Mouse (Mus musculus) limb, embryonic 11.5 days (tissue): ENCODE data around the gene Gm17387. TPM values are rescaled to one million over a fixed set of nuclear protein-coding genes. Genes with fewer than 3 reads are reported as not detected.

ENCODE experiments used
- ATAC-seq: fragments of 200-750 bp; cut with Nextera tagmentation; 2 replicates; pipeline ENCODE4 v1.8.0; 2017; ENCODE audit warnings: low read depth; ENCODE audit not compliant: insufficient number of reproducible peaks, low FRiP score, low TSS enrichment
- DNase-seq: peaks from one replicate; pipeline ENCODE4 v3.0.0-alpha.2; 2015; ENCODE audit warnings: low spot score
- H3K27ac ChIP-seq: fragments of 300-500 bp; sonication (generic); replicated peaks from 2 replicates; pipeline ENCODE4 v1.5.1; 2014; ENCODE audit warnings: low read depth, mild to moderate bottlenecking, low read length
- H3K27me3 ChIP-seq: fragments of 300-500 bp; sonication (generic); 2 replicates; pipeline ENCODE4 v1.6.1; 2014; ENCODE audit warnings: mild to moderate bottlenecking, low read length, mixed read lengths; ENCODE audit not compliant: control insufficient read depth, insufficient read depth
- H3K36me3 ChIP-seq: fragments of 300-500 bp; sonication (generic); 2 replicates; pipeline ENCODE4 v1.6.1; 2014; ENCODE audit warnings: mild to moderate bottlenecking, low read length, moderate library complexity, mixed read lengths; ENCODE audit not compliant: control insufficient read depth, insufficient read depth
- H3K4me1 ChIP-seq: fragments of 300-500 bp; sonication (generic); 2 replicates; pipeline ENCODE4 v1.6.1; 2014; ENCODE audit warnings: low read length, mixed read lengths; ENCODE audit not compliant: control insufficient read depth, insufficient read depth
- H3K4me2 ChIP-seq: fragments of 300-500 bp; sonication (generic); 2 replicates; pipeline ENCODE4 v1.6.1; 2014; ENCODE audit warnings: low read depth, mild to moderate bottlenecking, moderate library complexity; ENCODE audit not compliant: severe bottlenecking
- H3K4me3 ChIP-seq: fragments of 300-500 bp; sonication (generic); 2 replicates; pipeline ENCODE4 v1.5.1; 2014; ENCODE audit warnings: low read depth, low read length
- H3K9ac ChIP-seq: fragments of 300-500 bp; sonication (generic); 2 replicates; pipeline ENCODE4 v1.6.1; 2014; ENCODE audit warnings: mild to moderate bottlenecking, low read length
- H3K9me3 ChIP-seq: fragments of 300-500 bp; sonication (generic); 2 replicates; pipeline ENCODE4 v1.6.1; 2016; ENCODE audit warnings: low read length; ENCODE audit not compliant: control insufficient read depth
- WGBS: fragments of 180-500 bp; shearing (Covaris S2); extraction: QIAGEN DNeasy Blood & Tissue Kit; methylation state at CpG from one replicate; pipeline ENCODE4 v1.1.7; 2014; 5-methylcytosine and 5-hydroxymethylcytosine counted together
- polyA plus RNA-seq: library from polyadenylated mRNA; unstranded; fragments of >200 nt; fragmentation: Nextera tagmentation; extraction: Ambion mirVana; gene quantifications from 2 replicates; pipeline ENCODE4 v1.2.1, GENCODE M21; 2014

Gene Gm17387
- polyA plus RNA-seq, 1 experiment from 2014 or later: not detected

DNA sequence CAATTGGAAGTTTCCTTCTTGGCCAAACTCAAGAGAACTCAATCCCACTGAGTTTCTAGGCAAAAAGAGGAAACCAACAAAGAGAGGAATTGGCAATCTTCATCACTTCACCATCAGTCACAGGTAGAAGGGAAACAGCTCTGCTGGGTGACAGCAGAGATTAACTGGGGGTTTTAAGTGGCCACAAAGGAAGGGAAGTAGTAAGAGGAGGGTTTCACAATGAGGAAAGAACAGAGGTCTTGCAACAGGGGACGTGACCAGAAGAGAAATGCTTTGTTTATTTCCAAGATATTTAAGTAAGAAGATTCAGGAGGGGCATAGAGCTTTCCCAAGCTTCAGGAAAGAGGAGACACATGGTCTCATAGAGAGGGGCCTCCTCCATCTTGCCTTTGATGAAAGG lies 31.1 kb upstream of the Gm17387 start:
- Histone ChIP-seq H3K4me2 (no peak overlapping the region), H3K27ac (no peak overlapping the region), H3K27me3 (no peaks in the 10 kb centered on the region), H3K9me3 (no peaks in the 10 kb centered on the region), H3K4me3 (no peak overlapping the region), H3K4me1 (no peaks in the 10 kb centered on the region), H3K36me3 (no peaks in the 10 kb centered on the region), H3K9ac (no peak overlapping the region)
- ATAC-seq (no peak), DNase-seq (no peak)
- WGBS: 62% methylated on average over 1 of the region's 1 CpGs

DNA sequence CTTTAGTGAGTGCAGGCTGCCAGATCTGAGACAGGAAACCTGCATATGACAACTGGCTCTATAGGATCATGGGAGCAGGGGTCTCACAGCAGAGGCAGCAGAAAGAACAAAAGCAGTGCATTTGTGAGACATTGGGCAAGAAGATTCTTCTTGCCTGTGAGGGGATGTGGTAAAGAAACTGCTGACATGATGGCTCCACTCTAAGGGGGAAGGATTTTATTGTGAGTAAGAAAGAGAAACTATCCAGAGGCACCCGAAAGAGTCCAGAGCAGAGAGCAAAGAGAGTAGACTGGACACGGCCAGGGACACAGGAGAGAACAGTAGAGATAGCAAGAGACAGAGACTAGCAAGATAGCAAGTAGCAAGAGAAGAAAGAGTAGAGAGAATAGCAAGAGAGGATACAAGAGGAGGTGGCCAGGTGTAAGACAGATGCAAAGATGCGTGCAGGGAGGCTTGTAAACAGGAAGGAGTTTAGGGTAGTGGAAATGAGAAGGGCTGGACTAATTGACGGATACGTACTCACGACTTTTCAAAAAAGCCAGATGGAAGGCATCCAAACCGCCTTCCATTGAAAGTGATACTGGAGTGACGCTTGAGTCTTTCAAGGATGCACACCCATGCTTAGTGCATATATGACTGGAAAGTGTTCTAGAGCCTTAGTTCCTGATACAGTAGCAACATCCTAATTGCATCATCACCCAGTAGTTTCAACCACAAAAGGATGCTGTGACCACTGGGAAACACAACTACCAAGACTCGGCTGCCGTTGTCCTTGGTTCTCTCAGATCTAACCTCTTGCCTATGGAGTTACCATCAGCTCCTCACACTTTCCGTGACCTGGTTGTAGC lies 29.9 kb upstream of the Gm17387 start:
- Histone ChIP-seq H3K4me1 (no peaks in the 10 kb centered on the region), H3K9me3 (no peaks in the 10 kb centered on the region), H3K4me2 (no peak overlapping the region), H3K27ac (no peak overlapping the region), H3K36me3 (no peaks in the 10 kb centered on the region), H3K4me3 (no peak overlapping the region), H3K27me3 (no peaks in the 10 kb centered on the region), H3K9ac (no peak overlapping the region)
- ATAC-seq (no peak), DNase-seq (no peak)
- 89% methylated on average over 11 of the region's 11 CpGs for WGBS

DNA sequence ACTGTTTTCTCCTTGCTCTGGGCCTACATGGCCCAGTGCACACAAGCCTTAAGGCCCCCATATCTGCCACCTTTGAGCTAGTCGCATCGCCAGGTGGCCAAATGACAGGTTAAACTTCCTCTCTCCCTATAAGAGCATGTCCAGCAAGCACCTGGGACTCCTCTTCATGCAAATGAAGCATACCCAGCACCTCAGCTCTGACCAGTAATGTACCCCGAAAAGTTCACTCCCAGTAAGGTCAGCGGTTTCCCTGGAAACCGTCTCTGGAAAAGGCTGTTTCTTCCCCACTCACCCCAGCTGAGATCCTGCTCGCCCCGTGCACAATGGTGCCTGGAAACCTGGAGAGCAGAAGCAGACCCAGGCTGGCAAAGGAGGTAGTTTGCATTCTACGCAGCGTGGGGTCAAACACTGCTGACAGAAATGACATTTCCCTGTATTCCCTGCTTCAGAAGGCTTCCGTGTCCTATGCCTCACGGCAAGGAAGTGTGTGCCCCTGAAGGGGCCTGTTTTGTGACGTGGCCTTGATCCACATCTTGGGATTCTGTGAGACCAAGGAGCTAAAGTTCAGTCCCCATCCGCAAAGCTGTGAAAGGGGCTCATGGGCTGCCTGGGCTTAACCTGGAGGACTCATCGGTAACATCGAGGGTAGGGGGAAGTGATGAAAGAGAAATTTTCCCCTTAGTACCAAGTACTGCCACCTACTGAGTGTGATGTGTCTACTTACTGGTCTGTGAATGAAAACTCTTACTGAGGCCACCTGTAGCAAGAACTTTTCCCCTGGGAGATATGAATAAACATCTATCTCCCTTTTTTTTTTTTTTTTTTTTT lies 27.8 kb upstream of the Gm17387 start:
- Histone ChIP-seq H3K9ac (no peak overlapping the region), H3K4me2 (no peak overlapping the region), H3K4me3 (no peak overlapping the region), H3K27me3 (no peaks in the 10 kb centered on the region), H3K4me1 (no peaks in the 10 kb centered on the region), H3K36me3 (no peaks in the 10 kb centered on the region), H3K27ac (no peak overlapping the region), H3K9me3 (no peaks in the 10 kb centered on the region)
- DNase-seq (no peak), ATAC-seq (no peak)
- 77% methylated on average over 15 of the region's 15 CpGs for WGBS

DNA sequence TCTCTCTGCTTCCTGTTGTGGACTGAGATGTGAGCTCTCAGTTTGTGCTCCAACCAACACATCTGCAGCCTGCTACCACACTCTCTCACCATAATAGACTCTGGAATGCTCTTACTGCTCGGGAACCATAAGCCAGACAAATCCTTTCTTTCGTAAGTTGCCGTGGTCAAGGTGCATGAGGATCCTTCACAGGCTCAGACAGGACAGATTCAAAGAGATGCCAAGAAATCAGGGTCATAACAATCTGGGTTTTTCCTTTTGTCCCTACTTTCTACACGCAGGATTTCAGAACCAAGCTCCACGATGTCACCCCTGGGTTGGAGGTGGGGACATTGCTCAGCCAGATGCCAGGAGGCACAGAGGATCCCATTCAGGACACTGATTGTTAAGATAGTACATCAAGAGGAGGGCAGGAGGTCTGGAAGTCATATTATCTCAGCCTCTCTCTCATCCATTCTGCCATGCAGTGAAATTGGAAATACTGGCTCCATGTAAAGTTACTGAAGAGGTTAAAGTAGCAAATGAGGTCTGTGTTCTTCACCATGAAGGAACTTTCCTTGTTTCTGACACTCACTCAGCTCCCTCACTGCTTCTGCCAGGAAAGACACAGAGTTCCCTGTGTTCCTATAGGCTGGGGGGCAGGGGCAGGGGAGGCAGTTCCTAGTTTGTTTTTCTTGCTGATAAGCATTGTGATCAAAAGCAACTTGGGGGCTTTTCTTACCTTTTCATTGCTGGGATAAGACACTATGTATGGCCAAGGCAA lies 25.5 kb upstream of the Gm17387 start:
- no peak overlapping the region for H3K4me2 ChIP-seq
- H3K9ac ChIP-seq: no peak overlapping the region
- 83% methylated on average over 5 of the region's 5 CpGs for WGBS
- H3K27me3 ChIP-seq: no peaks in the 10 kb centered on the region
- no peak overlapping the region for H3K27ac ChIP-seq
- ATAC-seq (no peak), DNase-seq (no peak)
- H3K4me1 ChIP-seq: no peaks in the 10 kb centered on the region
- H3K4me3 ChIP-seq: no peak overlapping the region
- H3K9me3 ChIP-seq: no peaks in the 10 kb centered on the region
- no peaks in the 10 kb centered on the region for H3K36me3 ChIP-seq

DNA sequence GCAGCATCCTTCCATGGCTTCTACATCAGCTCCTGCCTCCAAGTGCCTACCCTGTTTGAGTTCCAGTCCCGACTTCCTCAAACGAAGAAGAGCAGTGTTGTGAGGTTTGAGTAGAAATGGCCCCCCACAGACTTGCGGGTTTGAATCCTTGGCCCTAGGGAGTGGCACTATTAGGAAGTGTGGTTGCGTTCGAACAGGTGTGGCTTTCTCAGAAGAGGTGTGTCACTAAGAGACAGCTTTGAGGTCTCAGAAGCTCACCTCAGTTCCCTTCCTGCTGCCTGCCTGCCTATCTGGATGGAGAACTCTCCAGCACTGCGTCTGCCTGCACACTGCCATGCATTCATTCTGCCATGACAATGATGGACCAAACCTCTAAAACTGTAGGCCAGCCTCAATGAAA lies 22.5 kb upstream of the Gm17387 start:
- Histone ChIP-seq H3K9me3 (no peaks in the 10 kb centered on the region), H3K36me3 (no peaks in the 10 kb centered on the region), H3K27ac (no peak overlapping the region), H3K4me1 (peaks cover 5% of the 10 kb centered on the region), H3K27me3 (no peaks in the 10 kb centered on the region), H3K4me2 (no peak overlapping the region), H3K4me3 (no peak overlapping the region), H3K9ac (no peak overlapping the region)
- WGBS: 88% methylated on average over 6 of the region's 6 CpGs
- ATAC-seq (no peak), DNase-seq (no peak)

DNA sequence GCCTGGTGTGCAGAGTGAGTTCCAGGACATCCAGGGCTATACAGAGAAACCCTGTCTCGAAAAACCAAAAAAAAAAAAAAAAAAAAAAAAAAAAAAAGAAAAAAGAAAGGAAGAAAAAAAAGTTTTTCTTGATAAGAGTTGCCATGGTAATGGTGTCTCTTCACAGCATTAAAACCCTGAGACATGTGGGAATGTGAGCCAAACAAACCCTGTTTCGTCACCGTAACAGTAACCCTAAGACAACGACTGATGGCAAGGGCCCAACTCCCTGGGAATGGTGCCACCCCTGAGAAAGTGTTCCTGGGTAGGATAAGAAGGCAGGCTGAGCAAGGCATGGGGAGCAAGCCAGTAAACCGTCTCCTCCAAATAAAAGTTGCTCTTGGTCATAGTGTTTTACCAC lies 22.0 kb upstream of the Gm17387 start:
- H3K4me2 ChIP-seq: no peak overlapping the region
- H3K36me3 ChIP-seq: no peaks in the 10 kb centered on the region
- H3K27ac ChIP-seq: no peak overlapping the region
- no peak overlapping the region for H3K9ac ChIP-seq
- peaks cover 5% of the 10 kb centered on the region for H3K4me1 ChIP-seq
- DNase-seq: no peak
- 87% methylated on average over 5 of the region's 5 CpGs for WGBS
- H3K27me3 ChIP-seq: no peaks in the 10 kb centered on the region
- no peak overlapping the region for H3K4me3 ChIP-seq
- no peaks in the 10 kb centered on the region for H3K9me3 ChIP-seq
- ATAC-seq: no peak

DNA sequence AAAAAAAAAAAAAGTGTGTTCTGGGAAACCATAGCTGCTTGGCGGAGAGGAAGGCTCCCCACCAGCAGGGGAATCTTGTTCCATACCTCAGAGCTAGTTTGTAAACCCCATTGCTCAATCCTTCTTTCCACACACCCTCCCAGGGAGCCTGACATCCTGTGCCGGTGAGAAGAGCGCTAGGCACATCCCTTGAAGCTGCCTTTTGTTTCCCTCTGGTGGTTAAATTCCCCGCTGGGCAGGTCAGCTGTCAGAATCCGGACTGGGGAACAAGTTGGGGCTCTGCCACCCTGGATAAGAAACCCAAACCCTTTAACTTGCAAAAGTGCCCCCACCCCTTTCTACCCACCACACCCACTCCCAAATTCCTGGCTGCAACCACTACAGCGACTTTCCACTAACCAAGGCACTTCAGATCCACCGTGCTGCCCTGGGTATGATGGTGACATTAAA lies 20.6 kb upstream of the Gm17387 start:
- H3K9me3 ChIP-seq: no peaks in the 10 kb centered on the region
- no peak overlapping the region for H3K27ac ChIP-seq
- no peak overlapping the region for H3K4me2 ChIP-seq
- no peak overlapping the region for H3K4me3 ChIP-seq
- H3K9ac ChIP-seq: no peak overlapping the region
- ATAC-seq: no peak
- H3K36me3 ChIP-seq: no peaks in the 10 kb centered on the region
- WGBS: 9% methylated on average over 7 of the region's 7 CpGs
- no peaks in the 10 kb centered on the region for H3K27me3 ChIP-seq
- DNase-seq: peak; percentile 33
- peaks cover 5% of the 10 kb centered on the region for H3K4me1 ChIP-seq
